Mouse (Mus musculus) retina, embryonic 14.5 days (tissue): ENCODE results near the gene Dlg4.
"Not testable (repeated sequence)": the region's sequence is repeated elsewhere in the genome, so short reads cannot be mapped to it uniquely, and the experiment has no call there.

Experiments used
- DNase-seq: peaks from one replicate; pipeline ENCODE4 v3.0.0-alpha.2; 2015; ENCODE audit warnings: low spot score

The Dlg4 gene

GRCm38 (mm10) chr11:69996161-69997061 is 20.3 kb upstream of the Dlg4 start:
- DNase-seq, result peak; percentile 49

- DNase-seq, result peak; percentile 84
Observed at GRCm38 (mm10) chr11:69997070-69997509, 19.7 kb upstream of the Dlg4 start.

GRCm38 (mm10) chr11:69998567-69999491 is 17.9 kb upstream of the Dlg4 start:
- no peak for DNase-seq

GRCm38 (mm10) chr11:69999666-70000065 is 17.1 kb upstream of the Dlg4 start:
- DNase-seq, result no peak

GRCm38 (mm10) chr11:70000396-70000898 is 16.3 kb upstream of the Dlg4 start, which contains the start of gene Dvl2:
TSS of gene Dvl2 (plus strand) at chr11:70000595.
- peak; percentile 92 for DNase-seq

- no peak for DNase-seq
Observed at GRCm38 (mm10) chr11:70001159-70001558, 15.6 kb upstream of the Dlg4 start.

GRCm38 (mm10) chr11:70001865-70002264 is 14.9 kb upstream of the Dlg4 start:
- DNase-seq, result peak; percentile 69

GRCm38 (mm10) chr11:70002471-70002870 is 14.3 kb upstream of the Dlg4 start:
- no peak for DNase-seq

GRCm38 (mm10) chr11:70005521-70005920 is 11.2 kb upstream of the Dlg4 start:
- no peak for DNase-seq

GRCm38 (mm10) chr11:70010033-70010432 is 6.7 kb upstream of the Dlg4 start:
- DNase-seq, result no peak

- DNase-seq, result no peak
Observed at GRCm38 (mm10) chr11:70010548-70010947, 6.2 kb upstream of the Dlg4 start.

GRCm38 (mm10) chr11:70010961-70011360 is 5.8 kb upstream of the Dlg4 start:
- DNase-seq, result no peak

GRCm38 (mm10) chr11:70012931-70013330 is 3.8 kb upstream of the Dlg4 start:
- no peak for DNase-seq

GRCm38 (mm10) chr11:70013408-70013807 is 3.3 kb upstream of the Dlg4 start:
- no peak for DNase-seq

GRCm38 (mm10) chr11:70014051-70014450 is 2.7 kb upstream of the Dlg4 start:
- DNase-seq, result no peak

- DNase-seq, result peak; percentile 86
Observed at GRCm38 (mm10) chr11:70014880-70015558, 1.7 kb upstream of the Dlg4 start, which contains the start of gene Acadvl. TSS of gene Acadvl (minus strand) at chr11:70015411.

GRCm38 (mm10) chr11:70015677-70016076 is 1.1 kb upstream of the Dlg4 start:
- no peak for DNase-seq

- not testable (repeated sequence) for DNase-seq
Observed at GRCm38 (mm10) chr11:70016177-70016576, 565 bp upstream of the Dlg4 start.

GRCm38 (mm10) chr11:70017199-70017767 is 541 bp downstream of the Dlg4 start:
- DNase-seq, result no peak

- peak; percentile 84 for DNase-seq
Observed at GRCm38 (mm10) chr11:70018131-70018990, 1.6 kb downstream of the Dlg4 start.
